Mouse (Mus musculus): ENCODE measurements at regions not wholly inside any gene's neighbourhood (a gene's known extent, or its start where the extent isn't known, plus 50 kb on each side); places are given as distances from the start of the nearest gene placed in this dataset.
A peak's percentile ranks its signal among the peaks of the same experiment; 100 is the strongest.

- Histone ChIP-seq H3K27ac (ENCODE audit: insufficient read depth, low read depth) (no peak overlapping the region), H3K9ac (ENCODE audit: insufficient read depth, low read depth) (no peak overlapping the region), H3K4me2 (ENCODE audit: insufficient read depth, low read depth, poor library complexity, severe bottlenecking) (no peak overlapping the region), H3K27me3 (replicated peaks) (no peaks in the 10 kb centered on the region), H3K4me1 (ENCODE audit: control insufficient read depth in 1 of 2, insufficient read depth in 2 of 2) (no peaks in the 10 kb centered on the region), H3K9me3 (replicated peaks; ENCODE audit: low read length) (peaks cover 14% of the 10 kb centered on the region), H3K79me2 (replicated peaks; ENCODE audit: control insufficient read depth, extremely low read depth, insufficient read depth, poor library complexity, severe bottlenecking) (no peaks in the 10 kb centered on the region), H3K4me3 (replicated peaks in 1 of 3; ENCODE audit: low read depth in 2 of 3, low read length in 2 of 3, poor library complexity in 1 of 3) (no peak overlapping the region), H3K36me3 (replicated peaks in 1 of 2; ENCODE audit: control insufficient read depth in 1 of 2, insufficient read depth in 1 of 2, low read length in 1 of 2) (no peaks in the 10 kb centered on the region)
- TF ChIP-seq CTCF (conservative IDR thresholded peaks at IDR 0.05 in 1 of 2, IDR thresholded peaks at IDR 0.05 in 1 of 2; ENCODE audit: low read depth in 2 of 2, low read length in 2 of 2) (peak in 1 of 2 experiments; percentile 56; a peak in 2 of 4 replicates), SMC3 (IDR thresholded peaks at IDR 0.05; ENCODE audit: low read depth, low read length) (peak; percentile 48), CHD2 (IDR thresholded peaks at IDR 0.05; ENCODE audit: low read length) (no peak), RAD21 (IDR thresholded peaks at IDR 0.05; ENCODE audit: low read depth, low read length) (peak; percentile 50)
- dilution Hi-C loops (cut with MboI; ENCODE audit: extremely low pct_ligation_motif_present, extremely low pct_unique_long_range_greater_than_20kb, low sequenced_read_pairs): no loop called here
- DNase-seq (ENCODE audit: extremely low read depth): peak; percentile 15
- in situ Hi-C loops (cut with MboI; ENCODE audit: low pct_ligation_motif_present, low pct_unique_long_range_greater_than_20kb, low sequenced_read_pairs): no loop called here
Measured at GRCm38 (mm10) chr14:90432874-90433543, 1961.8 kb upstream of the Pcdh20 start.

GRCm38 (mm10) chr14:90412707-90413106, 1941.5 kb upstream of the Pcdh20 start:
- Histone ChIP-seq H3K4me1 (ENCODE audit: control insufficient read depth in 1 of 2, insufficient read depth in 2 of 2) (no peaks in the 10 kb centered on the region), H3K27me3 (replicated peaks) (no peaks in the 10 kb centered on the region), H3K36me3 (replicated peaks in 1 of 2; ENCODE audit: control insufficient read depth in 1 of 2, insufficient read depth in 1 of 2, low read length in 1 of 2) (no peaks in the 10 kb centered on the region), H3K9ac (ENCODE audit: insufficient read depth, low read depth) (no peak overlapping the region), H3K9me3 (replicated peaks; ENCODE audit: low read length) (peaks cover 16% of the 10 kb centered on the region), H3K79me2 (replicated peaks; ENCODE audit: control insufficient read depth, extremely low read depth, insufficient read depth, poor library complexity, severe bottlenecking) (no peaks in the 10 kb centered on the region), H3K27ac (ENCODE audit: insufficient read depth, low read depth) (no peak overlapping the region), H3K4me2 (ENCODE audit: insufficient read depth, low read depth, poor library complexity, severe bottlenecking) (no peak overlapping the region), H3K4me3 (replicated peaks in 1 of 3; ENCODE audit: low read depth in 2 of 3, low read length in 2 of 3, poor library complexity in 1 of 3) (no peak overlapping the region)
- in situ Hi-C loops (cut with MboI; ENCODE audit: low pct_ligation_motif_present, low pct_unique_long_range_greater_than_20kb, low sequenced_read_pairs) (no loop called here), dilution Hi-C loops (cut with MboI; ENCODE audit: extremely low pct_ligation_motif_present, extremely low pct_unique_long_range_greater_than_20kb, low sequenced_read_pairs) (no loop called here)
- no peak for TF ChIP-seq IRF4 (IDR thresholded peaks at IDR 0.05; ENCODE audit: low read depth, low read length)
- TF ChIP-seq ZMIZ1 (IDR thresholded peaks at IDR 0.05; ENCODE audit: low read depth, low read length): no peak
- no peak for TF ChIP-seq MXI1 (IDR thresholded peaks at IDR 0.05; ENCODE audit: low read depth, low read length)
- no peak for TF ChIP-seq TBP (conservative IDR thresholded peaks at IDR 0.05; ENCODE audit: low read depth, low read length)
- TF ChIP-seq EP300 (IDR thresholded peaks at IDR 0.05; ENCODE audit: low read length): no peak
- TF ChIP-seq HCFC1 (IDR thresholded peaks at IDR 0.05; ENCODE audit: low read depth, low read length): no peak
- no peak for DNase-seq (ENCODE audit: extremely low read depth)

- TF ChIP-seq KAT2A (IDR thresholded peaks at IDR 0.05; ENCODE audit: insufficient replicate concordance, low read length) (no peak), JUN (IDR thresholded peaks at IDR 0.05; ENCODE audit: insufficient read depth, low read depth, low read length) (no peak), NELFE (IDR thresholded peaks at IDR 0.05; ENCODE audit: low read depth, low read length) (no peak), ZMIZ1 (IDR thresholded peaks at IDR 0.05; ENCODE audit: low read depth, low read length) (no peak), UBTF (IDR thresholded peaks at IDR 0.05; ENCODE audit: low read depth, low read length) (no peak), RAD21 (IDR thresholded peaks at IDR 0.05; ENCODE audit: low read depth, low read length) (no peak), HCFC1 (IDR thresholded peaks at IDR 0.05; ENCODE audit: low read depth, low read length) (no peak), MAX (IDR thresholded peaks at IDR 0.05; ENCODE audit: low read length) (no peak), ZKSCAN1 (IDR thresholded peaks at IDR 0.05; ENCODE audit: borderline replicate concordance, low read depth, low read length) (no peak), PAX5 (IDR thresholded peaks at IDR 0.05; ENCODE audit: low read length) (no peak), MAZ (IDR thresholded peaks at IDR 0.05; ENCODE audit: low read depth, low read length) (no peak), CTCF (conservative IDR thresholded peaks at IDR 0.05 in 1 of 2, IDR thresholded peaks at IDR 0.05 in 1 of 2; ENCODE audit: low read depth in 2 of 2, low read length in 2 of 2) (no peak)
- Histone ChIP-seq H3K4me2 (ENCODE audit: insufficient read depth, low read depth, poor library complexity, severe bottlenecking) (no peak overlapping the region), H3K79me2 (replicated peaks; ENCODE audit: control insufficient read depth, extremely low read depth, insufficient read depth, poor library complexity, severe bottlenecking) (no peaks in the 10 kb centered on the region), H3K36me3 (replicated peaks in 1 of 2; ENCODE audit: control insufficient read depth in 1 of 2, insufficient read depth in 1 of 2, low read length in 1 of 2) (no peaks in the 10 kb centered on the region), H3K4me3 (replicated peaks in 1 of 3; ENCODE audit: low read depth in 2 of 3, low read length in 2 of 3, poor library complexity in 1 of 3) (no peak overlapping the region), H3K4me1 (ENCODE audit: control insufficient read depth in 1 of 2, insufficient read depth in 2 of 2) (no peaks in the 10 kb centered on the region), H3K27me3 (replicated peaks) (no peaks in the 10 kb centered on the region), H3K27ac (ENCODE audit: insufficient read depth, low read depth) (no peak overlapping the region), H3K9ac (ENCODE audit: insufficient read depth, low read depth) (no peak overlapping the region), H3K9me3 (replicated peaks; ENCODE audit: low read length) (peaks cover 11% of the 10 kb centered on the region)
- DNase-seq (ENCODE audit: extremely low read depth): no peak
- dilution Hi-C loops (cut with MboI; ENCODE audit: extremely low pct_ligation_motif_present, extremely low pct_unique_long_range_greater_than_20kb, low sequenced_read_pairs): no loop called here
- in situ Hi-C loops (cut with MboI; ENCODE audit: low pct_ligation_motif_present, low pct_unique_long_range_greater_than_20kb, low sequenced_read_pairs): no loop called here
Measured at GRCm38 (mm10) chr14:90406350-90406749, 1935.2 kb upstream of the Pcdh20 start.

Measured in CH12.LX (cell line).